Mouse (Mus musculus) left cerebral cortex, adult 11 months (tissue): ENCODE measurements at regions not wholly inside any gene's neighbourhood (a gene's known extent, or its start where the extent isn't known, plus 50 kb on each side); places are given as distances from the start of the nearest gene placed in this dataset.

Source experiments
- DNase-seq: peaks from one replicate; pipeline ENCODE4 v3.0.0; 2022; ENCODE audit warnings: low spot score

GRCm38 (mm10) chr4:148384251-148385230 lies 60.0 kb downstream of the Ubiad1 start:
- DNase-seq, result peak; percentile 66

GRCm38 (mm10) chr4:148380562-148380961 lies 64.0 kb downstream of the Ubiad1 start:
- no peak for DNase-seq

DNA sequence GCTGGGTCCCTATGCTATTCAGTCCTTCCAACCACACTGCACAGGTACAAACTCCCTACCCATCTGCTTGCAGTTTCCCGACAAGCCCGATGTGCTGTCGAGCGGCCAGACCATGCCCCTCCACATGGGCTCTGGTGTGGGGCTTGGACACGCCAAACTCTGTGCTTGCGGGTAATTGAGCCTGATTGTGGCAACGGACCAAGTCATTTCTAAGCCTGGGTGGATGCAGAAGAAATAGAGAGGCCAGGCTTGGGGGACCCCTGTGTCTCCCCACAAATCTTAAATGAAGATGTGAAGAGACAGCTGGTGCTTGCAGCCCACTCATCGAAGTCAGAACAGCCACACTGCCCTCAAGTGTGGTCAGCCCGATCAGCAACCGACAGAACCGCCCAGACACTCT lies 66.1 kb downstream of the Ubiad1 start:
- DNase-seq, result no peak

DNA sequence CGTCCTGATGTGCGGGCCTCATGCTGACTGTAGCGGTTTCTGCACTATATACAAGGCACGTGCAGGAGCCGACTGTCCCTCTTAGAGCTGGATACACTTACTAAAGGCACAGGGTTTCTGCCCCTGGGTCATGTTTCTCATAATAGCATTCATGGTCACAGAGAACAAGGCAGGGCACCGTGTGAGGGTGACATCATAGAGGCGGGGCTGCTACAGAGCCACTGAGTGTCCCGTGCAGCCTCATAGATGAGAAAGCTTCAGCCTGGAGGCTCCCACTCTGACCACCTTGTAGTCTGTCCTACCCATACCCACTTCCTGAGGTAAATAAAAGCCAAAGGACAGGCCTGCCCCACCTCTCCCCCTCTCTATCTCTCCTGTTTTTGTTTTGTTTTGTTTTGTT lies 67.2 kb downstream of the Ubiad1 start:
- no peak for DNase-seq

GRCm38 (mm10) chr4:148376439-148376838 lies 68.1 kb downstream of the Ubiad1 start:
- DNase-seq, result no peak

DNA sequence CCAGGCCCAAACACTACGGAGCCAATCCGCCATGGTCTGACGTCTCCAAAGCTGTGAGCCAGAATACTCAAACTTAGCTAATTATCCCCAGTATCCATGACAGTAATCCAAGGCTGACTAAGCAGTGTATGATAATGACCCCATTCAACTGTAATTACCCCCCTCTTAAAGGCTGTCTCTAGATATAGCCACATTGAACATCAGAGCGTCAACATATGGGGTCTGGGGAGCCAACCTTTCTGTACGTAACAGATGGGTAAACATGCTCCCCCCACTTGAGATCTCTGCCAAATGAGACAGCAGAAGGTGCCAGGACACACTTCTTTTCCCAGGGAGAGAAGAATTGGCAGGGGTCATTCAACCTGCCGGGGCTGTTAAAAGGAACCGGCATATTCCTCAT lies 73.1 kb downstream of the Ubiad1 start:
- no peak for DNase-seq

- DNase-seq, result no peak
Observed at GRCm38 (mm10) chr4:148367671-148368070, 76.9 kb downstream of the Ubiad1 start.

- DNase-seq, result no peak
Observed at GRCm38 (mm10) chr4:148365804-148366203, 78.0 kb upstream of the Disp3 start.

GRCm38 (mm10) chr4:148363366-148364121 lies 75.8 kb upstream of the Disp3 start:
- DNase-seq, result no peak

GRCm38 (mm10) chr4:148360931-148361330 lies 73.2 kb upstream of the Disp3 start:
- peak; percentile 52 for DNase-seq

DNA sequence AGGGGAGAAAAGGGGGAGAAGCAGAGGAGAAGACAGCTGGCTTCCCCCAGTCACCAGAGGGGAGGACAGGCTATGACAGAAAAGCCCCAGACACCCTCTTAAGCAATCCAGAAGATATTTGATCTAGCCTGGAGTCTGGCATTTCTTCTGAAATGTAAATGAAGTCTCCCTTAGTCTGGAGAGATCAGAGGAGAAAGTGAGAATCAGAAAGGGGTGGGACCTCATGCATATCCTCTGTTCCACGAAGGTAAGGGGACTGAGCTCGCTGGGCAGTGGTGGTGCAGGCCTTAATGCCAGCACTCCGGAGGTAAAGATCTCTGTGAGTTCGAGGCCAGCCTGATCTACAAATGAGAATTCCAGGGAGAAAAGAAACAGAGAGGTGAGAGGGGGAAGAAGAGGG lies 70.6 kb upstream of the Disp3 start:
- DNase-seq, result no peak

- no peak for DNase-seq
Observed at GRCm38 (mm10) chr4:148357221-148357621, 69.5 kb upstream of the Disp3 start.

DNA sequence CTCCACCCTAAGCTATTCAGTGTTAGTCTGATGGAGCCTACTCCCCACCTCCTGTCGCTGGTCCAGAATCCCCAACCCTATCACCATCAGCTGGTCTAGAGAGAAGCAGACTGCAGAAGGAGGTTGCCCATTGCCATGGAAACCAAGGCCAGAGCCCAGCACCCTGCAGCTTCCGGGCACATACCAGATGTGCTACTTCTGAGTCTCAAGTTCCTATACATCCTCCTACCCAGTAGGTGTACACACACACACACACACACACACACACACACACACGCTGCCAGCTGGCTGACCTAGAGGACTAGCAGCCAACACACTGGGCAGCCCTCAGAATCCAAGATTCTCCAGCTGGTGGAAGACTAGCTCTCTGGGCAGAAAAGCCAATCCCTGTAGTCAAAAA lies 68.9 kb upstream of the Disp3 start:
- peak; percentile 9 for DNase-seq

DNA sequence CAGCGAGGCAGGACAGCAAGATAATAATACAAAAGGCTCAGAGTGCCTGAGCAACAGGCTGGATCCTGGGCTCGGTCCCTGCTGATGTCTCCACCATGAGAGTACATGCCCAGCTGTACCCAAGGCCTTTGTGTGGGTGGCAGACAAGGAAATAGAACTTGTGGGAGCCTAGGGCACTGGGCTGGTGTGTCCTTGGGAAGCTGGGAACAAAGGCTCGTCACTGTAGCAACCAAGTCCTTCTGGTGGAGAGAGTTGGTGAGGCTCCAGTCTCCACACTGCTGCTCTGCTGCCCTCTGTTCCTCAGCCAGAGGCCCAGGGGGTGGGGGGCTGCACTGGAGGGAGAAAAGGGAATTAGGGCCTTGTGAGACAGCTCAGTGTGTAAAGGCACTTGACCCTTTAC lies 66.2 kb upstream of the Disp3 start:
- no peak for DNase-seq

- no peak for DNase-seq
Observed at GRCm38 (mm10) chr4:148352690-148353089, 64.9 kb upstream of the Disp3 start.

- DNase-seq, result no peak
Observed at GRCm38 (mm10) chr4:148341531-148342157, 53.9 kb upstream of the Disp3 start.

GRCm38 (mm10) chr4:148340342-148340741 lies 52.6 kb upstream of the Disp3 start:
- no peak for DNase-seq

GRCm38 (mm10) chr4:148337890-148338880 lies 50.4 kb upstream of the Disp3 start:
- no peak for DNase-seq
